Mouse (Mus musculus): ENCODE results near the gene Gramd1a. TPM values are rescaled to one million over a fixed set of nuclear protein-coding genes. Genes with fewer than 3 reads are reported as not detected.

Gene Gramd1a
- polyA plus RNA-seq, 1 experiment from 2014 or later = 83.2 TPM

GRCm38 (mm10) chr7:31163666-31164577 lies 8.2 kb upstream of the Gramd1a start:
- no peaks in the 10 kb centered on the region for H3K27me3 ChIP-seq
- H3K27ac ChIP-seq = no peak overlapping the region
- 68% methylated on average over 3 of the region's 3 CpGs for WGBS
- ATAC-seq (ENCODE audit: low FRiP score, low read depth) = no peak
- no peak overlapping the region for H3K4me2 ChIP-seq (replicated peaks)
- no peaks in the 10 kb centered on the region for H3K9me3 ChIP-seq
- H3K4me1 ChIP-seq = no peaks in the 10 kb centered on the region
- H3K9ac ChIP-seq = no peak overlapping the region
- no peaks in the 10 kb centered on the region for H3K36me3 ChIP-seq
- H3K4me3 ChIP-seq = no peak overlapping the region

- WGBS = 69% methylated on average over 11 of the region's 11 CpGs
- H3K9me3 ChIP-seq = no peaks in the 10 kb centered on the region
- ATAC-seq (ENCODE audit: low FRiP score, low read depth) = no peak
- H3K9ac ChIP-seq = no peak overlapping the region
- H3K4me3 ChIP-seq = no peak overlapping the region
- no peak overlapping the region for H3K27ac ChIP-seq
- H3K4me2 ChIP-seq (replicated peaks) = no peak overlapping the region
- no peaks in the 10 kb centered on the region for H3K36me3 ChIP-seq
- H3K4me1 ChIP-seq = no peaks in the 10 kb centered on the region
- no peaks in the 10 kb centered on the region for H3K27me3 ChIP-seq
Observed at GRCm38 (mm10) chr7:31162324-31162723, 6.6 kb upstream of the Gramd1a start.

- no peaks in the 10 kb centered on the region for H3K4me1 ChIP-seq
- H3K4me3 ChIP-seq = no peak overlapping the region
- no peaks in the 10 kb centered on the region for H3K9me3 ChIP-seq
- ATAC-seq (ENCODE audit: low FRiP score, low read depth) = no peak
- WGBS = 59% methylated on average over 3 of the region's 3 CpGs
- no peak overlapping the region for H3K27ac ChIP-seq
- H3K9ac ChIP-seq = no peak overlapping the region
- no peak overlapping the region for H3K4me2 ChIP-seq (replicated peaks)
- no peaks in the 10 kb centered on the region for H3K27me3 ChIP-seq
- no peaks in the 10 kb centered on the region for H3K36me3 ChIP-seq
Observed at GRCm38 (mm10) chr7:31161831-31162230, 6.1 kb upstream of the Gramd1a start.

GRCm38 (mm10) chr7:31161246-31161645 lies 5.5 kb upstream of the Gramd1a start:
- H3K9ac ChIP-seq = no peak overlapping the region
- no peaks in the 10 kb centered on the region for H3K27me3 ChIP-seq
- H3K4me2 ChIP-seq (replicated peaks) = no peak overlapping the region
- 74% methylated on average over 3 of the region's 3 CpGs for WGBS
- H3K4me1 ChIP-seq = no peaks in the 10 kb centered on the region
- ATAC-seq (ENCODE audit: low FRiP score, low read depth) = no peak
- no peak overlapping the region for H3K27ac ChIP-seq
- H3K4me3 ChIP-seq = no peak overlapping the region
- no peaks in the 10 kb centered on the region for H3K9me3 ChIP-seq
- H3K36me3 ChIP-seq = no peaks in the 10 kb centered on the region

GRCm38 (mm10) chr7:31160763-31161162 lies 5.1 kb upstream of the Gramd1a start:
- Histone ChIP-seq H3K4me2 (replicated peaks) (no peak overlapping the region), H3K27ac (no peak overlapping the region), H3K36me3 (no peaks in the 10 kb centered on the region), H3K9me3 (no peaks in the 10 kb centered on the region), H3K4me3 (no peak overlapping the region), H3K4me1 (peaks cover 3% of the 10 kb centered on the region), H3K27me3 (no peaks in the 10 kb centered on the region), H3K9ac (no peak overlapping the region)
- no peak for ATAC-seq (ENCODE audit: low FRiP score, low read depth)
- WGBS = 82% methylated on average over 5 of the region's 5 CpGs

- ATAC-seq (ENCODE audit: low FRiP score, low read depth) = no peak
- Histone ChIP-seq H3K36me3 (no peaks in the 10 kb centered on the region), H3K9me3 (no peaks in the 10 kb centered on the region), H3K9ac (no peak overlapping the region), H3K27me3 (no peaks in the 10 kb centered on the region), H3K27ac (peak overlapping the region; percentile 33; the same call in 1 of the 2 replicates), H3K4me2 (replicated peaks) (0 out of 2 replicates have a peak overlapping the region, but pooled peaks have one; percentile 21), H3K4me1 (peaks cover 15% of the 10 kb centered on the region), H3K4me3 (no peak overlapping the region)
- WGBS = 31% methylated on average over 17 of the region's 19 CpGs
Observed at GRCm38 (mm10) chr7:31156034-31156928, 585 bp upstream of the Gramd1a start.

GRCm38 (mm10) chr7:31153536-31154320 lies 2.0 kb downstream of the Gramd1a start:
- H3K36me3 ChIP-seq = no peaks in the 10 kb centered on the region
- no peaks in the 10 kb centered on the region for H3K9me3 ChIP-seq
- no peak overlapping the region for H3K4me2 ChIP-seq (replicated peaks)
- H3K27me3 ChIP-seq = no peaks in the 10 kb centered on the region
- no peak overlapping the region for H3K4me3 ChIP-seq
- H3K27ac ChIP-seq = no peak overlapping the region
- ATAC-seq (ENCODE audit: low FRiP score, low read depth) = no peak
- 93% methylated on average over 6 of the region's 6 CpGs for WGBS
- no peak overlapping the region for H3K9ac ChIP-seq
- H3K4me1 ChIP-seq = peaks cover 29% of the 10 kb centered on the region

- H3K4me3 ChIP-seq = peak overlapping the region; percentile 87
- peak; percentile 70 for ATAC-seq (ENCODE audit: low FRiP score, low read depth)
- peak overlapping the region; percentile 95 for H3K27ac ChIP-seq
- H3K9me3 ChIP-seq = no peaks in the 10 kb centered on the region
- peaks cover 9% of the 10 kb centered on the region for H3K36me3 ChIP-seq
- H3K27me3 ChIP-seq = no peaks in the 10 kb centered on the region
- peak overlapping the region; percentile 87 for H3K4me2 ChIP-seq (replicated peaks)
- 15% methylated on average over 23 of the region's 23 CpGs for WGBS
- H3K4me1 ChIP-seq = peaks cover 47% of the 10 kb centered on the region
- H3K9ac ChIP-seq = peak overlapping the region; percentile 96
Observed at GRCm38 (mm10) chr7:31151301-31152241, 4.1 kb downstream of the Gramd1a start.

GRCm38 (mm10) chr7:31150566-31151300 lies 5.0 kb downstream of the Gramd1a start:
- Histone ChIP-seq H3K4me1 (peaks cover 43% of the 10 kb centered on the region), H3K36me3 (peaks cover 17% of the 10 kb centered on the region), H3K27ac (peak overlapping the region; percentile 95), H3K27me3 (no peaks in the 10 kb centered on the region), H3K4me3 (peak overlapping the region; percentile 87), H3K9me3 (no peaks in the 10 kb centered on the region), H3K9ac (peak overlapping the region; percentile 96), H3K4me2 (replicated peaks) (peak overlapping the region; percentile 87)
- peak; percentile 92 for ATAC-seq (ENCODE audit: low FRiP score, low read depth)
- under 1% methylated on average over 55 of the region's 63 CpGs for WGBS

GRCm38 (mm10) chr7:31149751-31150565 lies 5.7 kb downstream of the Gramd1a start:
- H3K9me3 ChIP-seq = no peaks in the 10 kb centered on the region
- peak overlapping the region; percentile 96 for H3K9ac ChIP-seq
- H3K4me3 ChIP-seq = peak overlapping the region; percentile 87
- 3% methylated on average over 20 of the region's 20 CpGs for WGBS
- H3K27me3 ChIP-seq = no peaks in the 10 kb centered on the region
- ATAC-seq (ENCODE audit: low FRiP score, low read depth) = no peak
- peak overlapping the region; percentile 95 for H3K27ac ChIP-seq
- peaks cover 21% of the 10 kb centered on the region for H3K36me3 ChIP-seq
- H3K4me2 ChIP-seq (replicated peaks) = peak overlapping the region; percentile 87
- peaks cover 40% of the 10 kb centered on the region for H3K4me1 ChIP-seq
